Mouse (Mus musculus) layer of hippocampus, postnatal 10 days (tissue): ENCODE measurements at regions not wholly inside any gene's neighbourhood (a gene's known extent, or its start where the extent isn't known, plus 50 kb on each side); places are given as distances from the start of the nearest gene placed in this dataset.

ENCODE experiments used
- DNase-seq, 2 experiments: peaks; one replicate each; pipeline ENCODE4 v3.0.0; 2021; ENCODE audit warnings: low spot score in 2 of 2

- DNase-seq = no peak
Observed at GRCm38 (mm10) chr15:31673038-31673437, 71.4 kb downstream of the Fam173b start.

- DNase-seq = peak in 1 of 2 experiments; percentile 35
Observed at GRCm38 (mm10) chr15:31676771-31677191, 75.1 kb downstream of the Fam173b start.

- no peak for DNase-seq
Observed at GRCm38 (mm10) chr15:31693109-31693508, 91.5 kb downstream of the Fam173b start.

- no peak for DNase-seq
Observed at GRCm38 (mm10) chr15:31694877-31695671, 93.4 kb downstream of the Fam173b start.

GRCm38 (mm10) chr15:31703400-31703799 is 101.7 kb downstream of the Fam173b start:
- no peak for DNase-seq

GRCm38 (mm10) chr15:31707416-31707815 is 105.8 kb downstream of the Fam173b start:
- DNase-seq = no peak

- DNase-seq = no peak
Observed at GRCm38 (mm10) chr15:31721019-31721418, 119.4 kb downstream of the Fam173b start.

- no peak for DNase-seq
Observed at GRCm38 (mm10) chr15:31722429-31722828, 120.8 kb downstream of the Fam173b start.

GRCm38 (mm10) chr15:31724252-31724651 is 122.6 kb downstream of the Fam173b start:
- no peak for DNase-seq

- no peak for DNase-seq
Observed at GRCm38 (mm10) chr15:31729133-31729532, 127.5 kb downstream of the Fam173b start.

GRCm38 (mm10) chr15:31741686-31742085 is 140.0 kb downstream of the Fam173b start:
- DNase-seq = no peak

- DNase-seq = peak; percentile 36 to 39
Observed at GRCm38 (mm10) chr15:31744570-31744969, 142.9 kb downstream of the Fam173b start.

- DNase-seq = no peak
Observed at GRCm38 (mm10) chr15:31752632-31753031, 151.0 kb downstream of the Fam173b start.

GRCm38 (mm10) chr15:31753578-31754281 is 152.1 kb downstream of the Fam173b start:
- no peak for DNase-seq

GRCm38 (mm10) chr15:31768959-31769844 is 167.6 kb downstream of the Fam173b start:
- DNase-seq = no peak

- no peak for DNase-seq
Observed at GRCm38 (mm10) chr15:31783081-31783480, 181.4 kb downstream of the Fam173b start.

GRCm38 (mm10) chr15:31785022-31785421 is 183.4 kb downstream of the Fam173b start:
- no peak for DNase-seq

GRCm38 (mm10) chr15:31798863-31799262 is 197.2 kb downstream of the Fam173b start:
- peak in 1 of 2 experiments; percentile 30 for DNase-seq

- DNase-seq = no peak
Observed at GRCm38 (mm10) chr15:31805522-31805921, 203.9 kb downstream of the Fam173b start.

- DNase-seq = peak in 1 of 2 experiments; percentile 30
Observed at GRCm38 (mm10) chr15:31815551-31815950, 213.9 kb downstream of the Fam173b start.

- DNase-seq = no peak
Observed at GRCm38 (mm10) chr15:31819219-31819618, 217.6 kb downstream of the Fam173b start.
